Mouse (Mus musculus): ENCODE measurements around the gene Haus4. TPM values are rescaled to one million over a fixed set of nuclear protein-coding genes. Genes with fewer than 3 reads are reported as not detected.

Haus4 gene
- total RNA-seq (2023): 10 to 100 TPM; 11.6 to 13.0 TPM

DNA sequence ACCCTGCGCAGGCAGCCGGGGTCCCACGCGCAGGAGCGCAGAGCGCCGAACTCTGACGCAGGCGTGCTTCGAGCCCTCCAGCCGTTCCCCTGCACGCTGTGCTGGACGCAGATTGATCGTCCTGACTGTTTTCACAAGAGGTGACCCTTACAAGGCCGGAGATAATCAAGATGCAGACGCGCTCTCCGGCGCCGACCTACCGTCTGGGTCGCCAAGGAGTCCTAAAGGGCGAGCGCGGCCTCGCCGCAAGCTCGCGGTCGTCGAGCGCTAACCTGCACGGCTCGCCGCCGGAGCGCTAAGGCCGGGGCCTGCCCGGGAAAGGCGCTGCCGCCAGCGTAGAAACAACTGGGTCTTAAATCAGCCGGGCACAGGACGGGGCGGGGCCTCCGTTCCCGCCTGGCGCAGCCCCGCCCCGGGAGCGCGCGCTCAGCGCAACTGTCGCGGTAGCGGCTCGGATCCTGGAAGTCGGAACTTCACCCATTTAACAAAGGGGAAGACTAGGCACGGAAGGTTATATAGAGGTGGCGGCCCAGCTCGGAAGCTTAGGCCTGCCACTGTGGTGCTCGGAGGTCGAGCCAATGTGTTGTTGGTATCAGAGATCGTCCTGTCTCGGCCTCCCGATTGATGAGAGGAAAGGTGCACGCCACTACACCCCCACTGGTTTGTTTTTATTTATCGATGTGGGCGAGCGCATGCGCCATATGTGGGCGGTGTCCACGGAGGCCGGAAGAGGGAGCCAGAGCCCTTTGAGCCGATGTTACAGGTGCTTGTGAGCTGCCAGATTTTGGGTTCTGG, at the start of gene Haus4:
Gene Haus4 (minus strand): TSS at position 642 of the 795 bp plus-strand sequence.

DNA sequence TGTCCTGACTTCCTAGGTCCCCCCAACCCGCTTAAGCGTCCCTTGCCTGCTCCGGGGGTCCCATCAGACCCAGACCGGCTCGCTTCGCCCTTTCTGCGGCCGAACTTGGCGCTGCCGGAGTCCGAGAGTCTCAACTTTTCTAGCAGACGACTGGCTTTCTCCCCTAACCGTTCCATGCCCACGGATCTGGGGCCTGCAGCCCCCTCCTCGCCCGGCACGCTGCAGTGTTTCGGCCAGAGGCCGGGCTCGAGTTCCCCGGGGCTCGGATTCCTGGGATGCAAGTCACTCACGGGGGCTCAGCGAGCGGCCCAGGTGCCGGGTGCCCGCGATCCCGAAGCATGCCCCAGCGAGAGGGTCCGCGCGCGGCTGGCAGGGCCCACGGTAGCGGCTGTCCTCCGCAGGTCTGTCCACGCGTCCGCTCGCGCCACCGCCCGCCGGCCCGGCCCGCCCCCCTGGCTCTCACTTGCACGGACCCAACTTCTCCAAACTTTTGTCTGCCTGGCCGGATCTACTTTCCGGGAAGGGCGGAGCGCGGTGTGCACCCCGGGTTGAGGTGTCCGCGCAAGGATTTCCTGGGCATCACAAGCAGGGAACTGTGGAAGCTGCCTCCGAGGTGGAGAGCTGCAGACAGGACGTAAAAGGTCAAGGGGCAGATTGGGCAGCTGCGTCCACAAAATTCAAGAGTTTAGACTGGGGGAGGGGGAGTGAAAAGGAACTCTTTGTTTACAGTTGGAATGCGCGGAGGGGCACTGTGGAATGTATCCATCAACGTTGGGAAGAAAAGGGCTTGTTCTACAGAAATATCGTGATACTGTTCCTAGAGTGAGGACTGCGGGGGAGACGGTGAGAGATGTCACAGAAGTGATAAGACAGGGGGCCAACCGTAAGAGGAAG, 22.9 kb upstream of the Haus4 start, which contains the start of gene Ajuba:
Gene Ajuba (minus strand): TSS at position 470 of the 894 bp plus-strand sequence.

Other genes with a start within 250 kb of the Haus4 start
- 100 to 1,000 TPM in 1 of 2 experiments, 10 to 100 TPM in 1; 92.5 to 102 TPM for gene Oxa1l, start 193.8 kb downstream of the Haus4 start, total RNA-seq (2023)
- gene Slc7a7, start 136.8 kb downstream of the Haus4 start, total RNA-seq (2023): 1 to 10 TPM; 5.7 to 7.1 TPM
- gene Mrpl52, start 127.7 kb downstream of the Haus4 start, total RNA-seq (2023): 100 to 1,000 TPM in 1 of 2 experiments, 10 to 100 TPM in 1; 82.4 to 121 TPM
- under 1 TPM in 1 of 2 experiments, not detected in 1; 0.90 TPM for gene Mmp14, start 123.0 kb downstream of the Haus4 start, total RNA-seq (2023)
- gene Lrp10, start 90.5 kb downstream of the Haus4 start, total RNA-seq (2023): 100 to 1,000 TPM; 186 to 221 TPM
- gene Rem2, start 78.5 kb downstream of the Haus4 start, total RNA-seq (2023): 1 to 10 TPM; 1.5 TPM
- 10 to 100 TPM; 35.7 to 39.8 TPM for gene Prmt5, start 37.1 kb downstream of the Haus4 start, total RNA-seq (2023)
- not detected for gene Ajuba, start 22.9 kb upstream of the Haus4 start, total RNA-seq (2023)
- gene 4931414P19Rik, start 51.4 kb upstream of the Haus4 start, total RNA-seq (2023): 1 to 10 TPM; 6.0 to 7.2 TPM
- gene Psmb5, start 63.4 kb upstream of the Haus4 start, total RNA-seq (2023): 10 to 100 TPM; 54.5 to 60.9 TPM
- gene Psmb11, start 66.8 kb upstream of the Haus4 start, total RNA-seq (2023): not detected
- gene Gm17606, start 86.3 kb upstream of the Haus4 start, total RNA-seq (2023): not detected
- gene Cdh24, start 86.7 kb upstream of the Haus4 start, total RNA-seq (2023): 1 to 10 TPM; 4.2 to 4.5 TPM
- gene 1700123O20Rik, start 131.6 kb upstream of the Haus4 start, total RNA-seq (2023): 10 to 100 TPM; 32.3 to 45.7 TPM
- 100 to 1,000 TPM; 544 to 550 TPM for gene Acin1, start 132.3 kb upstream of the Haus4 start, total RNA-seq (2023)
- gene Gm29776, start 144.2 kb upstream of the Haus4 start, total RNA-seq (2023): not detected
- not detected for gene Cebpe, start 157.6 kb upstream of the Haus4 start, total RNA-seq (2023)
- gene Slc7a8, start 227.3 kb upstream of the Haus4 start, total RNA-seq (2023): under 1 TPM; 0.12 to 0.35 TPM